Comparison of ENCODE assay signal across 25 mouse cellular contexts in genomic region chr14:27412699-27413098, GRCm38 (mm10). TPM values are rescaled to one million over a fixed set of nuclear protein-coding genes. Genes with fewer than 3 reads are reported as not detected.
DNase-seq lines count a peak whose midpoint lies in the region; ATAC-seq and TF ChIP-seq lines count a peak whose summit lies in the region.
"Had no signal": no experiment of that assay in that cellular context is flagged by ENCODE, and none has a peak within 500 bp of the region (broad histone marks: within the 10 kb centered on the region; RNA-seq: fewer than 3 reads in every experiment).

No protein-coding gene starts in this region.

- TF ChIP-seq CTCF in lung, postnatal 0 days (IDR thresholded peaks at IDR 0.05), result no peak
- no peak for TF ChIP-seq CTCF in cerebellum, adult 2 months (IDR thresholded peaks at IDR 0.05; ENCODE audit: borderline replicate concordance, insufficient read depth, low read depth, low read length)

- peak; percentile 24 for DNase-seq in lung, postnatal 0 days (ENCODE audit: low spot score)
- no peak for DNase-seq in lung, postnatal 25 days (ENCODE audit: low spot score)
- DNase-seq in T-cell, adult 2 months (ENCODE audit: low spot score), result peak; percentile 55
- peak; percentile 25 for DNase-seq in skeletal muscle tissue, adult 2 months (ENCODE audit: low read depth, low spot score)
- DNase-seq in right cerebral cortex, postnatal 14 days, result no peak
- DNase-seq in cerebellum, adult 2 months, result no peak
- DNase-seq in cerebellum, postnatal 4 days (ENCODE audit: low spot score in 2 of 2), result no peak
- DNase-seq: adrenal gland, postnatal 25 days; cerebellum, adult 9-10 months; gastrocnemius, adult 2 months; kidney, adult 9 months; kidney, postnatal 36 days; liver, postnatal 0 days; lung, postnatal 36 days; thymus, postnatal 36 days had no signal

- no peaks in the 10 kb centered on the region for H3K36me3 ChIP-seq in lung, postnatal 0 days (ENCODE audit: insufficient read depth, low read length)
- H3K36me3 ChIP-seq in macrophage (ENCODE audit: inconsistent target), result no peaks in the 10 kb centered on the region
- H3K36me3 ChIP-seq: embryonic facial prominence, embryonic 12.5 days; forebrain, embryonic 12.5 days; heart, embryonic 10.5 days; hindbrain, embryonic 15.5 days; limb, embryonic 12.5 days; midbrain, embryonic 10.5 days; neural tube, embryonic 13.5 days had no signal

- H3K27me3 ChIP-seq in lung, postnatal 0 days (replicated peaks; ENCODE audit: insufficient read depth, low read length), result no peaks in the 10 kb centered on the region
- no peaks in the 10 kb centered on the region for H3K27me3 ChIP-seq in cerebellum, adult 2 months (ENCODE audit: control insufficient read depth, insufficient read depth, low read length)
- H3K27me3 ChIP-seq: embryonic facial prominence, embryonic 12.5 days; forebrain, embryonic 12.5 days; hindbrain, embryonic 15.5 days; limb, embryonic 12.5 days; neural tube, embryonic 13.5 days had no signal

- WGBS in lung, postnatal 0 days, result 56% methylated on average over 8 of the region's 8 CpGs
- WGBS in macrophage (ENCODE audit: missing documents), result 19% methylated on average over 8 of the region's 8 CpGs
- WGBS in cerebellum, adult 2 months, result 86% methylated on average over 8 of the region's 8 CpGs

- H3K4me2 ChIP-seq in lung, postnatal 0 days (replicated peaks; ENCODE audit: low read depth, low read length), result no peak overlapping the region
- H3K4me2 ChIP-seq: embryonic facial prominence, embryonic 12.5 days; forebrain, embryonic 12.5 days; hindbrain, embryonic 15.5 days; limb, embryonic 12.5 days; liver, embryonic 11.5 days; neural tube, embryonic 13.5 days had no signal

- no peaks in the 10 kb centered on the region for H3K79me2 ChIP-seq in macrophage (ENCODE audit: inconsistent target)

- no peak for TF ChIP-seq POLR2A in cerebellum, adult 2 months (IDR thresholded peaks at IDR 0.05; ENCODE audit: borderline replicate concordance, insufficient read depth, low read length)

- no peak for ATAC-seq in lung, postnatal 0 days
- ATAC-seq: intestine, embryonic 16.5 days; liver, postnatal 0 days had no signal

- no peaks in the 10 kb centered on the region for H3K4me1 ChIP-seq in lung, postnatal 0 days (ENCODE audit: insufficient read depth, low read depth, low read length)
- no peaks in the 10 kb centered on the region for H3K4me1 ChIP-seq in cerebellum, adult 2 months (ENCODE audit: control insufficient read depth, insufficient read depth, low read length)
- H3K4me1 ChIP-seq: embryonic facial prominence, embryonic 12.5 days; forebrain, embryonic 12.5 days; heart, embryonic 10.5 days; hindbrain, embryonic 15.5 days; midbrain, embryonic 10.5 days; neural tube, embryonic 13.5 days had no signal

- no peak overlapping the region for H3K4me3 ChIP-seq in lung, postnatal 0 days (ENCODE audit: low read depth, low read length)
- H3K4me3 ChIP-seq in macrophage (ENCODE audit: inconsistent target), result no peak overlapping the region
- no peak overlapping the region for H3K4me3 ChIP-seq in cerebellum, adult 2 months (replicated peaks; ENCODE audit: insufficient read depth, low read depth, low read length)
- H3K4me3 ChIP-seq: embryonic facial prominence, embryonic 12.5 days; forebrain, embryonic 12.5 days; gastrocnemius, adult 2 months; heart, embryonic 10.5 days; hindbrain, embryonic 15.5 days; limb, embryonic 12.5 days; midbrain, embryonic 10.5 days; neural tube, embryonic 13.5 days had no signal

- no peak overlapping the region for H3K27ac ChIP-seq in lung, postnatal 0 days (ENCODE audit: low read length)
- H3K27ac ChIP-seq in macrophage, result peak overlapping the region; percentile 59
- no peak overlapping the region for H3K27ac ChIP-seq in cerebellum, adult 2 months (ENCODE audit: insufficient read depth, low read length)
- H3K27ac ChIP-seq: embryonic facial prominence, embryonic 12.5 days; forebrain, embryonic 12.5 days; gastrocnemius, adult 2 months; heart, embryonic 10.5 days; hindbrain, embryonic 15.5 days; limb, embryonic 12.5 days; midbrain, embryonic 10.5 days; neural tube, embryonic 13.5 days had no signal

- 0 out of 2 replicates have a peak, but pooled peaks have one; percentile 12 for TF ChIP-seq EP300 in lung, postnatal 0 days (IDR thresholded peaks at IDR 0.05)

- H3K9ac ChIP-seq in lung, postnatal 0 days (replicated peaks; ENCODE audit: low read depth), result no peak overlapping the region
- H3K9ac ChIP-seq: embryonic facial prominence, embryonic 12.5 days; forebrain, embryonic 12.5 days; hindbrain, embryonic 15.5 days; limb, embryonic 12.5 days; liver, postnatal 0 days; neural tube, embryonic 13.5 days had no signal

- H3K9me3 ChIP-seq in lung, postnatal 0 days (ENCODE audit: low read length), result no peaks in the 10 kb centered on the region; the same call in 1 of the 2 replicates
- H3K9me3 ChIP-seq: embryonic facial prominence, embryonic 12.5 days; heart, embryonic 10.5 days; midbrain, embryonic 10.5 days had no signal

RNA-seq across cellular contexts. Expression of gene Fam208a, which starts 15.9 kb away (rescaled TPM):
- 11.8 and 15.0 TPM in 2 replicates for polyA plus RNA-seq in lung, postnatal 0 days (2015; fragmentation: Nextera tagmentation; extraction: Ambion mirVana)
- 100 to 1,000 TPM in 18 of 26 experiments, 10 to 100 TPM in 8; 51.0 to 191 (median 118) TPM for total RNA-seq in macrophage (2018; cell fraction: chromatin; rRNA removed)
- total RNA-seq in macrophage (2018; cell fraction: cytosol; rRNA removed), result 10 to 100 TPM in 24 of 26 experiments, 1 to 10 TPM in 2; 7.1 to 26.6 (median 18.3) TPM
- total RNA-seq in macrophage (2018; cell fraction: nucleus; rRNA removed), result 100 to 1,000 TPM in 9 of 26 experiments, 10 to 100 TPM in 17; 41.0 to 154 (median 87.7) TPM
- 10.1 to 15.1 TPM (median 14.4 TPM) in 3 replicates for polyA plus RNA-seq in macrophage (2018)
- polyA plus RNA-seq in cerebellum, adult 2 months (2012; rRNA removed), result 30.4 and 30.7 TPM in 2 replicates

Comparison
In these comparisons a context has a peak if more than half of its experiments do, and no peak if none do; other contexts are left out.
1. DNase-seq: peak in lung, postnatal 0 days (single experiment), T-cell, adult 2 months (single experiment) and skeletal muscle tissue, adult 2 months (single experiment); none in lung, postnatal 25 days (single experiment), right cerebral cortex, postnatal 14 days (single experiment), cerebellum, adult 2 months (0 of 2) and cerebellum, postnatal 4 days (0 of 2).